In genomic region chr7:36892776-36893500, GRCm38 (mm10) we compare ENCODE assay signal across 10 mouse cellular contexts.
A peak's percentile ranks its signal among the peaks of the same experiment; 100 is the strongest.
DNase-seq lines count a peak whose midpoint lies in the region; ATAC-seq lines count a peak whose summit lies in the region.
"Had no signal": no experiment of that assay in that cellular context is flagged by ENCODE, and none has a peak within 500 bp of the region (broad histone marks: within the 10 kb centered on the region; RNA-seq: fewer than 3 reads in every experiment).

No protein-coding gene starts in this region.

- H3K27ac ChIP-seq in midbrain, embryonic 10.5 days (replicated peaks) = no peak overlapping the region; the same call in 1 of the 2 replicates
- H3K27ac ChIP-seq in heart, embryonic 10.5 days = no peak overlapping the region
- no peak overlapping the region for H3K27ac ChIP-seq in kidney, embryonic 16.5 days (ENCODE audit: low read length)

- no peaks in the 10 kb centered on the region for H3K36me3 ChIP-seq in midbrain, embryonic 10.5 days
- no peaks in the 10 kb centered on the region for H3K36me3 ChIP-seq in heart, embryonic 10.5 days
- no peaks in the 10 kb centered on the region for H3K36me3 ChIP-seq in kidney, embryonic 16.5 days (ENCODE audit: insufficient read depth, low read length)

- 0 out of 2 replicates have a peak, but pooled peaks cover 7% of the 10 kb centered on the region for H3K27me3 ChIP-seq in midbrain, embryonic 10.5 days (ENCODE audit: low read depth, poor library complexity, severe bottlenecking)
- no peaks in the 10 kb centered on the region for H3K27me3 ChIP-seq in heart, embryonic 10.5 days (ENCODE audit: insufficient read depth, poor library complexity, severe bottlenecking)
- no peaks in the 10 kb centered on the region for H3K27me3 ChIP-seq in kidney, embryonic 16.5 days (ENCODE audit: insufficient read depth, low read length)

- no peak for ATAC-seq in kidney, embryonic 16.5 days (ENCODE audit: low FRiP score, low TSS enrichment)
- ATAC-seq: inflammation-experienced regulatory T-cells, adult 6 months had no signal

- intact Hi-C loops in heart, postnatal 10 days (cut with DNase I) = no loop called here

- H3K4me1 ChIP-seq in midbrain, embryonic 10.5 days = peaks cover 13% of the 10 kb centered on the region
- H3K4me1 ChIP-seq in heart, embryonic 10.5 days = no peaks in the 10 kb centered on the region; the same call in 1 of the 2 replicates
- H3K4me1 ChIP-seq in kidney, embryonic 16.5 days (ENCODE audit: insufficient read depth, low read length) = 0 out of 2 replicates have a peak, but pooled peaks cover 5% of the 10 kb centered on the region

- 68% methylated on average over 18 of the region's 18 CpGs for WGBS in midbrain, embryonic 10.5 days
- WGBS in heart, embryonic 10.5 days = 73% methylated on average over 18 of the region's 18 CpGs
- WGBS in kidney, embryonic 16.5 days = 72% methylated on average over 18 of the region's 18 CpGs

- H3K4me2 ChIP-seq in kidney, embryonic 16.5 days (replicated peaks; ENCODE audit: low read depth, low read length) = no peak overlapping the region

- H3K9me3 ChIP-seq in midbrain, embryonic 10.5 days (replicated peaks) = peaks cover 6% of the 10 kb centered on the region; the same call in 1 of the 2 replicates
- 0 out of 2 replicates have a peak, but pooled peaks cover 5% of the 10 kb centered on the region for H3K9me3 ChIP-seq in heart, embryonic 10.5 days
- no peaks in the 10 kb centered on the region for H3K9me3 ChIP-seq in kidney, embryonic 16.5 days (ENCODE audit: low read length)

- H3K4me3 ChIP-seq in midbrain, embryonic 10.5 days = no peak overlapping the region
- H3K4me3 ChIP-seq in heart, embryonic 10.5 days = no peak overlapping the region
- H3K4me3 ChIP-seq in kidney, embryonic 16.5 days (ENCODE audit: low read length) = no peak overlapping the region
- H3K4me3 ChIP-seq: myocyte had no signal

- peak; percentile 42 for DNase-seq in embryo, embryonic 11 days
- DNase-seq in embryo, embryonic 10 days (ENCODE audit: low spot score) = no peak
- DNase-seq in right cerebral cortex, postnatal 4 days = peak; percentile 26
- no peak for DNase-seq in right cerebral cortex, adult 2 months (ENCODE audit: low spot score in 2 of 2)
- DNase-seq in midbrain, embryonic 10.5 days (ENCODE audit: low spot score) = peak; percentile 28
- no peak for DNase-seq in heart, postnatal 10 days
- no peak for DNase-seq in heart, embryonic 10.5 days (ENCODE audit: low spot score)

- no peak overlapping the region for H3K9ac ChIP-seq in kidney, embryonic 16.5 days (replicated peaks; ENCODE audit: low read length)

Comparison
In these comparisons a context has a peak if more than half of its experiments do, and no peak if none do; other contexts are left out.
1. DNase-seq: peak in embryo, embryonic 11 days (single experiment), right cerebral cortex, postnatal 4 days (single experiment) and midbrain, embryonic 10.5 days (single experiment); none in embryo, embryonic 10 days (single experiment), right cerebral cortex, adult 2 months (0 of 2), heart, postnatal 10 days (0 of 2) and heart, embryonic 10.5 days (single experiment).